Mouse (Mus musculus): ENCODE measurements at regions not wholly inside any gene's neighbourhood (a gene's known extent, or its start where the extent isn't known, plus 50 kb on each side); places are given as distances from the start of the nearest gene placed in this dataset.

DNA sequence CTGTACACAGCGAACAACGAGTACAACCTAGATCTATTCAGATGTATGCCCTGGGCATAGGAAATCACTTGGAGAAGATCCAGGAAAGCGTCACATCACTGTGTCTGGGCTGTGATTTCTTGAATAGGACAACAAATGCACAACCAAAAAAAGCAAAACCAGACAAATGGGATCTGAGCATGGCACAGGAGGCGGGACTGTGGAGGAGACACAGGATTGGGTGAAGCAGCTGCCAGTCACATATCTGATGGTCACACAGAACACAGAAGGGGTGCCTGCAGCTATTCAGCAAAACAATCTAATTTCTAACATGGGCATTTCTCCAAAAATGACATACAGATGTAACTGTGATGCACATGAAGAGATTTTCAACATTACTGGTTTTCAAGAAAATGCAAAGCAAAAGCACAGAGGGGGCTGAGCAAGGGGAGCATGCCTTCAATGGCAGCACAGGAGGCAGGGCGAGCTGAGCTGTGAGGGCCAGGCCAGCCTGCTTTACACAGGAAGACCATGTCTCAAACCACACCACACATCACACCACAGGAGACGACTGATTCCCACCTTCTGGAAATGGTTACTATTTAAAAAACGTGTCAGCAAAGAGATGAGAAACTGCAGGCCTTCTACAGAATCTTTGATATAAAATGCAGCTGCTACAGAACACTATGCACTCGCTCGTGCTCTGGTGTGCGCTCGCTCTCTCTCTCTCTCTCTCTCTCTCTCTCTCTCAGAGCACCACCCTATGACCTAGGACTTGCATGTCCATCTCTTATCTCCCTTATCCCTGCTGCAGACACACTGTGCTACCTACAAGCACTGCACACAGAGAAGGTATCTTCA is 175.2 kb upstream of the Klf14 start:
- 83% methylated on average over 11 of the region's 11 CpGs for WGBS
- Histone ChIP-seq H3K27ac (replicated peaks; ENCODE audit: low read depth, low read length) (no peak overlapping the region), H3K4me3 (ENCODE audit: low read depth, low read length) (no peak overlapping the region)

DNA sequence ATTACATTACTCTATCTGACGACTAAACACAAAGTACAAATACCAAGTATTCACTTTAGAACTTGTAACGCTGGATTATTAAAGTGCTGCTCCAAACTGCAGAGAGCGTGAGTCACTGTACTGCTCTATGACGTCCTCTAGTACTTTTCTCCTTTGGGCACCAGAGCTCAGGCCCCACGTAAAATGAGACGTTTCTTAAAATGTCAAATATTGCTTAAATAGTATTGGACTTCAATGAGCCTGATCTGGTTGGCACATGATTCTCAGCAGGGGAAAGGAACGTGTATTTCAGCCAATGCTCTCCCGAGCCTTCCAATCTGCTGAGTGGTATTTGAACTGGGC is 175.8 kb upstream of the Klf14 start:
- H3K27ac ChIP-seq (replicated peaks; ENCODE audit: low read depth, low read length): no peak overlapping the region
- ATAC-seq (replicated peaks; ENCODE audit: insufficient number of reproducible peaks, low FRiP score, low TSS enrichment, low read depth): no peak
- WGBS: 82% methylated on average over 8 of the region's 8 CpGs
- no peaks in the 10 kb centered on the region for H3K27me3 ChIP-seq (ENCODE audit: control insufficient read depth, insufficient read depth, low read length)
- H3K9ac ChIP-seq (replicated peaks; ENCODE audit: low read length): no peak overlapping the region
- no peaks in the 10 kb centered on the region for H3K4me1 ChIP-seq (ENCODE audit: control insufficient read depth, insufficient read depth, low read length)
- no peaks in the 10 kb centered on the region for H3K36me3 ChIP-seq (replicated peaks; ENCODE audit: control insufficient read depth, insufficient read depth, low read depth, low read length)
- H3K4me3 ChIP-seq (ENCODE audit: low read depth, low read length): no peak overlapping the region
- no peak for DNase-seq (ENCODE audit: low spot score)
- no peaks in the 10 kb centered on the region for H3K9me3 ChIP-seq (replicated peaks; ENCODE audit: control insufficient read depth, low read length)
- no peak overlapping the region for H3K4me2 ChIP-seq (ENCODE audit: low read depth, low read length)

More for the DNA sequence above, 175.2 kb upstream of the Klf14 start:
- no peak overlapping the region for H3K9ac ChIP-seq (replicated peaks; ENCODE audit: low read length)
- no peaks in the 10 kb centered on the region for H3K36me3 ChIP-seq (replicated peaks; ENCODE audit: control insufficient read depth, insufficient read depth, low read depth, low read length)
- H3K4me1 ChIP-seq (ENCODE audit: control insufficient read depth, insufficient read depth, low read length): no peaks in the 10 kb centered on the region
- ATAC-seq (replicated peaks; ENCODE audit: insufficient number of reproducible peaks, low FRiP score, low TSS enrichment, low read depth) (no peak), DNase-seq (ENCODE audit: low spot score) (no peak)
- no peak overlapping the region for H3K4me2 ChIP-seq (ENCODE audit: low read depth, low read length)
- no peaks in the 10 kb centered on the region for H3K9me3 ChIP-seq (replicated peaks; ENCODE audit: control insufficient read depth, low read length)
- no peaks in the 10 kb centered on the region for H3K27me3 ChIP-seq (ENCODE audit: control insufficient read depth, insufficient read depth, low read length)

DNA sequence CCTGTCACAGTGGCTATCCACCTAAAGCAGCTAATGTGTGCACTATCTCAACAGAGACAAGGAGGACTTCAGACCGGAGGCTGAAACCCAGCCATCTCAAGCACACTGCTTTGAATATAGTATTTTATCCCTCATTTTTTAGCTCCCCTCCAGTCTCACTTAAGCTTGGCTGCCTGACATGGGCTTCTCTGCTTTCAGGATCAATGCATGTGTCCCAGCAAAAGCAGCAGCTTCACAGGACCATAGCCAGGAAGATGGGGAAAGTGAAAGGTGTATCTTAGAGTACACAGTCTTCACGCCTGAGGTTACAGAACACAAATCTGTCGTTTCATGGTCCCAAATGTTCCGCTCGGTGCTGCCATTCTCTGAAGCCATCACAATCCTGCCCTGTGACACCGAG is 176.7 kb upstream of the Klf14 start:
- H3K27me3 ChIP-seq (ENCODE audit: control insufficient read depth, insufficient read depth, low read length): no peaks in the 10 kb centered on the region
- no peak overlapping the region for H3K27ac ChIP-seq (replicated peaks; ENCODE audit: low read depth, low read length)
- WGBS: 75% methylated on average over 6 of the region's 6 CpGs
- no peaks in the 10 kb centered on the region for H3K4me1 ChIP-seq (ENCODE audit: control insufficient read depth, insufficient read depth, low read length)
- ATAC-seq (replicated peaks; ENCODE audit: insufficient number of reproducible peaks, low FRiP score, low TSS enrichment, low read depth) (no peak), DNase-seq (ENCODE audit: low spot score) (no peak)
- H3K9me3 ChIP-seq (replicated peaks; ENCODE audit: control insufficient read depth, low read length): no peaks in the 10 kb centered on the region
- no peak overlapping the region for H3K9ac ChIP-seq (replicated peaks; ENCODE audit: low read length)
- H3K36me3 ChIP-seq (replicated peaks; ENCODE audit: control insufficient read depth, insufficient read depth, low read depth, low read length): no peaks in the 10 kb centered on the region
- H3K4me2 ChIP-seq (ENCODE audit: low read depth, low read length): no peak overlapping the region
- no peak overlapping the region for H3K4me3 ChIP-seq (ENCODE audit: low read depth, low read length)

DNA sequence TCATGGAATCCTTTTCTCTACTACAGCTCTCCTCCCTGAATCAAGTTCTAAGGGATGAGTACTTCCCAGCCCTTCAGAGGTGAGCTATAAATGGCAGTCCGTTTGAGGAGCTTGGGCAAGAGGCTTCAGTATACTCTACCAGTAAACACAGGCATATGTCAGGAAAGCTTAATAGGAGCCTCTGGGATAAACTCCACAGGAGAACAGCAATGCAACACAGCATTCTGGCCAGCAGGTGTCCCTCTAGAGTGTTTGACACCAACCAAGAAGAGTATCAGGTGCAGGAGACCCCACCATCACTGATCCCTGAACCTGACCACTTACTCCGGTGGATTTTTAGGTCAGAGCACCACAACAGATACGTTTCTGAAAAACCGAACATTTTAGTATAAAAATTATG is 178.0 kb upstream of the Klf14 start:
- WGBS: 61% methylated on average over 4 of the region's 4 CpGs
- Histone ChIP-seq H3K36me3 (replicated peaks; ENCODE audit: control insufficient read depth, insufficient read depth, low read depth, low read length) (no peaks in the 10 kb centered on the region), H3K4me3 (ENCODE audit: low read depth, low read length) (no peak overlapping the region), H3K9ac (replicated peaks; ENCODE audit: low read length) (no peak overlapping the region), H3K4me2 (ENCODE audit: low read depth, low read length) (no peak overlapping the region), H3K9me3 (replicated peaks; ENCODE audit: control insufficient read depth, low read length) (no peaks in the 10 kb centered on the region), H3K27ac (replicated peaks; ENCODE audit: low read depth, low read length) (no peak overlapping the region), H3K27me3 (ENCODE audit: control insufficient read depth, insufficient read depth, low read length) (no peaks in the 10 kb centered on the region), H3K4me1 (ENCODE audit: control insufficient read depth, insufficient read depth, low read length) (no peaks in the 10 kb centered on the region)
- ATAC-seq (replicated peaks; ENCODE audit: insufficient number of reproducible peaks, low FRiP score, low TSS enrichment, low read depth) (no peak), DNase-seq (ENCODE audit: low spot score) (peak; percentile 60)

DNA sequence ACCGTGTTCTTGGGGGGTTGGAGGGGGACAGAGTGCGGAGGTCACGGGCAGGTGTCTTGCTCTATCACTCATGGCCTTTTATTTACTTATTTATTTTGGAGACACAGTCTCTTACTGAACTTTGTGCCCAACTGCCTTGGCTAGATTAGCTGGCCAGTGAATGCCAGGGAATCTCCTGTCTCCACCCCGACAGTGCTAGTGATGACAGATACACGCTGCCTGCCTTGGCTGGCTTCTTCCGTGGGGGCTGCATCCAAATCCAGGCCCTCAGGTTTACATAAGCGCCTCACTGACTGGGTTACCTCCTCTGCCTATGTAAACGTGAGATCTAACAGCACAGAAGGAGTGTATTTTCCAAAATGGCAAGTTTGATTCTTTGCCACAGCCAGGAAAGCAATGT is 178.5 kb upstream of the Klf14 start:
- Histone ChIP-seq H3K27ac (replicated peaks; ENCODE audit: low read depth, low read length) (no peak overlapping the region), H3K4me1 (ENCODE audit: control insufficient read depth, insufficient read depth, low read length) (no peaks in the 10 kb centered on the region), H3K4me2 (ENCODE audit: low read depth, low read length) (no peak overlapping the region), H3K4me3 (ENCODE audit: low read depth, low read length) (no peak overlapping the region), H3K36me3 (replicated peaks; ENCODE audit: control insufficient read depth, insufficient read depth, low read depth, low read length) (no peaks in the 10 kb centered on the region), H3K27me3 (ENCODE audit: control insufficient read depth, insufficient read depth, low read length) (no peaks in the 10 kb centered on the region), H3K9me3 (replicated peaks; ENCODE audit: control insufficient read depth, low read length) (no peaks in the 10 kb centered on the region), H3K9ac (replicated peaks; ENCODE audit: low read length) (no peak overlapping the region)
- DNase-seq (ENCODE audit: low spot score): no peak
- 85% methylated on average over 8 of the region's 8 CpGs for WGBS
- no peak for ATAC-seq (replicated peaks; ENCODE audit: insufficient number of reproducible peaks, low FRiP score, low TSS enrichment, low read depth)

DNA sequence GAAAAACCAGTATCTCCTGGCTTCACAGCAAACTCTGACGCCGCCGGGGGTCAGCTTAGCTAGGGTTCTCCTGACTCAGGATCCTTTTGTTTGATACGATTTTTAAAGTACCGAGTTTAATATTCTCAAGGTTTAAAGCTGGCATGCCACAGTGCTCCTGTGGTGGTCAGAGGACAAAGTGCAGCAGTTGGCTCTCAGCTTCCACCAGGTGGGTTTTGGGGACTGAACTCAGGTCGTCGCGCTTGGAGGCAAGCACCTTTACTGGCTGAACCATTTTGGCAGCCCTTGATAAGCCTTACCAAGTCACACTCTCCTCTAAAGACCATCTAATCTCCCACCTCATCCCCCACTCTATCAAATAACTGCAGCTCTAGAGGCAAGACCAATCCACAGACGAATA is 181.1 kb upstream of the Klf14 start:
- DNase-seq (ENCODE audit: low spot score): no peak

DNA sequence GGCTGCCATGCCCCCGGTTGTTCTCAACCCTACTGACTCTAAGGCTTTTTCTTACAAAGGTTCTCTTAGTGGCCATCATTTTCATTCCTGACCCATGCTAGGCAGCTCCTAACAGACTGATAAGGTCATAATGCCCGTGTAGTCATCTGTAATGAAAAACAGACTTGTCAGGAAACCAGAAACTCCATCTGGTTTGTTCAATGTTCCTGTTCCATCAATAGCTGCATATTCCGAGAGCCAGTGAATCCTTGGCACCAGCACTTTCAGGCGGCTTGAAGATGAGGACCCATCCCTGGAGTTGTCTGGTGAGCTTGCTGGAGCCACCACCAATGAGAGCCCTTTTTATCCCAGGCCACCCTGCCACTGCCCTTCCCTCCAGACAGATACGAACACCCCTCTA is 181.7 kb upstream of the Klf14 start:
- H3K4me3 ChIP-seq (ENCODE audit: low read depth, low read length): no peak overlapping the region
- no peaks in the 10 kb centered on the region for H3K4me1 ChIP-seq (ENCODE audit: control insufficient read depth, insufficient read depth, low read length)
- H3K27ac ChIP-seq (replicated peaks; ENCODE audit: low read depth, low read length): no peak overlapping the region
- H3K9me3 ChIP-seq (replicated peaks; ENCODE audit: control insufficient read depth, low read length): no peaks in the 10 kb centered on the region
- no peaks in the 10 kb centered on the region for H3K27me3 ChIP-seq (ENCODE audit: control insufficient read depth, insufficient read depth, low read length)
- WGBS: 70% methylated on average over 5 of the region's 5 CpGs
- H3K36me3 ChIP-seq (replicated peaks; ENCODE audit: control insufficient read depth, insufficient read depth, low read depth, low read length): no peaks in the 10 kb centered on the region
- DNase-seq (ENCODE audit: low spot score) (no peak), ATAC-seq (replicated peaks; ENCODE audit: insufficient number of reproducible peaks, low FRiP score, low TSS enrichment, low read depth) (no peak)
- H3K4me2 ChIP-seq (ENCODE audit: low read depth, low read length): no peak overlapping the region
- H3K9ac ChIP-seq (replicated peaks; ENCODE audit: low read length): no peak overlapping the region

More for the DNA sequence above, 181.1 kb upstream of the Klf14 start:
- Histone ChIP-seq H3K4me3 (ENCODE audit: low read depth, low read length) (no peak overlapping the region), H3K36me3 (replicated peaks; ENCODE audit: control insufficient read depth, insufficient read depth, low read depth, low read length) (no peaks in the 10 kb centered on the region), H3K9ac (replicated peaks; ENCODE audit: low read length) (no peak overlapping the region), H3K27me3 (ENCODE audit: control insufficient read depth, insufficient read depth, low read length) (no peaks in the 10 kb centered on the region), H3K4me2 (ENCODE audit: low read depth, low read length) (no peak overlapping the region), H3K4me1 (ENCODE audit: control insufficient read depth, insufficient read depth, low read length) (no peaks in the 10 kb centered on the region), H3K27ac (replicated peaks; ENCODE audit: low read depth, low read length) (no peak overlapping the region), H3K9me3 (replicated peaks; ENCODE audit: control insufficient read depth, low read length) (no peaks in the 10 kb centered on the region)
- no peak for ATAC-seq (replicated peaks; ENCODE audit: insufficient number of reproducible peaks, low FRiP score, low TSS enrichment, low read depth)
- WGBS: 91% methylated on average over 9 of the region's 9 CpGs

DNA sequence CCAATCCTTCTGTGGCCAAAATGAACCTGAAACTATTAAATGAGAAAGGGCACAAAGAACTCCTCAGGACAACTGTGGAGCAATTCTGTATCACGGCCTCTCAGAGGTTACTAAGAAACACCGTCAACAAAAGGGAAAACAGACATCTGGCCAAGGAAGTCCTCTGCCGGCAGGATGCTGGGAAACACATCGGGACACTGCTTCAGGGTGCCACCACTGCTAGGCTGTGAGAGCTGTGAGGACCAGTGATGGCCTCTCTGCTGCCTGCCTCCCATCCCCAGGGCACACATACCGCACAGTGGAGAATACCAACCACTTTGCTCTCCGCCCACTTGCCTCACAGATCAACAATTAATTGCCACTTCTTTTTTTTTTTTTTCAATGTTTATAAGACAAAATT is 182.6 kb upstream of the Klf14 start:
- H3K4me3 ChIP-seq (ENCODE audit: low read depth, low read length): no peak overlapping the region
- no peaks in the 10 kb centered on the region for H3K36me3 ChIP-seq (replicated peaks; ENCODE audit: control insufficient read depth, insufficient read depth, low read depth, low read length)
- H3K9me3 ChIP-seq (replicated peaks; ENCODE audit: control insufficient read depth, low read length): no peaks in the 10 kb centered on the region
- no peaks in the 10 kb centered on the region; the same call in 1 of the 2 replicates for H3K27me3 ChIP-seq (ENCODE audit: control insufficient read depth, insufficient read depth, low read length)
- H3K27ac ChIP-seq (replicated peaks; ENCODE audit: low read depth, low read length): no peak overlapping the region
- no peak overlapping the region for H3K9ac ChIP-seq (replicated peaks; ENCODE audit: low read length)
- H3K4me2 ChIP-seq (ENCODE audit: low read depth, low read length): no peak overlapping the region
- 83% methylated on average over 6 of the region's 6 CpGs for WGBS
- no peak for DNase-seq (ENCODE audit: low spot score)
- H3K4me1 ChIP-seq (ENCODE audit: control insufficient read depth, insufficient read depth, low read length): no peaks in the 10 kb centered on the region
- no peak for ATAC-seq (replicated peaks; ENCODE audit: insufficient number of reproducible peaks, low FRiP score, low TSS enrichment, low read depth)
